Mouse (Mus musculus): ENCODE measurements around the gene Tshz3. TPM values are rescaled to one million over a fixed set of nuclear protein-coding genes. Genes with fewer than 3 reads are reported as not detected.

Gene Tshz3
- not detected in 2 replicates for polyA plus RNA-seq (2012)

DNA sequence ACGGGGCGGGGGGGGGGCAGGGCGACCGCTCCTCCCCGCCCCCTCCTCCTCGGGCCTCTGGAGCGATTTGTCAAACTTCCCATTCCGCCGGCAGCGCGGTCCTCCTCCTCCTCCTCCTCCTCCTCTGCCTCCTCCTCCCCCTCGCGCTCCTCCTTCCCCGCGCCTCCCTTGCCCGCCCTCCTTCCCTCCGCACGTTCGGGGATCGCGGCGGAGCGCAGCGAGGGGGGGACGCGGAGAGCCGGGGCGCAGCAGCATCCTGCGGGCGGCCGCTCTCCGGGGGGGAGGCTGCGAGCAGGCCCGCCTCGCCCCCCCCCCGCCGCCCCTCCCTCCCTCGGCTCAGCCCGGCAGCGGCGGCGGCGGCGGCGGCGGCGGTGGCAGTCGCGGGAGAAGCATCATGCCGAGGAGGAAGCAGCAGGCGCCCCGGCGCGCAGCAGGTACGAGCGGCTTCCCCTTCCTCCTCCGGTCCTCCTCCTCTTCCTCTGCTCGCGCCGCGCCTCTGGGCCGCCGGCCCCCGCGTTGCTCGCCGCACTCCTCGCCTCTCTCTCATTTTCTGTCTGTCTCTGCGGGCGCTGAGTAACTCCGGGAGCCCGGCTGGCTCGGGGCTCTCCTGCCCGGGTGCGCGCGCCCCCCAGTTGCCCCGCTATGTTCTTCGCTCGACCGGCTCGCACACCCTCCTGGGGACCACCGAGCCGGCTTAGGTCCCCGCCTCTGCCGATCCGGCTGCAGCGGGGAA is at the start of gene Tshz3:
Gene Tshz3 (plus strand): TSS at position 263 of the 733 bp plus-strand sequence.
- TF ChIP-seq GATA1 (IDR thresholded peaks at IDR 0.05; ENCODE audit: low read length), result no peak
- no peak for TF ChIP-seq TAL1 (IDR thresholded peaks at IDR 0.05; ENCODE audit: low read length)
- peak within 1 kb of the TSS; percentile 43 for H3K4me3 ChIP-seq (replicated peaks)
- H3K36me3 ChIP-seq (ENCODE audit: control insufficient read depth), result no peaks in the 10 kb centered on the region
- peaks cover 77% of the 10 kb centered on the region for H3K27me3 ChIP-seq (ENCODE audit: control insufficient read depth)
- no peaks in the 10 kb centered on the region; the same call in 1 of the 2 replicates for H3K9me3 ChIP-seq (ENCODE audit: control insufficient read depth, low read length)
- no peaks in the 10 kb centered on the region for H3K4me1 ChIP-seq (ENCODE audit: control insufficient read depth)

DNA sequence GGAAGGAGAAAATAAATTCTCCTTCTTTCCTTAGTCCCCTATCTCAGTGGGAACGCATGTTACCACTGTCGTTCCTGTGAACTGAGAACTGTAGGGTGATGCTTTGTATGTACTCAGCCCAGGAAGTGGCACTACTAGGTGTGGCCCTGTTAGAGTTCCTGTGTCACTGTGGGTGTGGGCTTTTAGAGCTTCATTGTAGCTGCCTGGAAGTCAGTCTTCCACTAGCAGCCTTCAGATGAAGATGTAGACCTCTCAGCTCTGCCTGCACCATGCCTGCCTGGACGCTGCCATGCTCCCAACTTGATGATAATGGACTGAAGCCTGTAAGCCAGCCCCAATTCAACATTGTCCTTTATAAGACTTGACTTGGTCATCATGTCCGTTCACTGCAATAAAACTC is 42.0 kb upstream of the Tshz3 start:
- no peaks in the 10 kb centered on the region for H3K4me1 ChIP-seq (ENCODE audit: control insufficient read depth)
- peaks cover 3% of the 10 kb centered on the region; the same call in 1 of the 2 replicates for H3K9me3 ChIP-seq (ENCODE audit: control insufficient read depth, low read length)
- TF ChIP-seq GATA1 (IDR thresholded peaks at IDR 0.05; ENCODE audit: low read length), result no peak
- no peak for TF ChIP-seq TAL1 (IDR thresholded peaks at IDR 0.05; ENCODE audit: low read length)

DNA sequence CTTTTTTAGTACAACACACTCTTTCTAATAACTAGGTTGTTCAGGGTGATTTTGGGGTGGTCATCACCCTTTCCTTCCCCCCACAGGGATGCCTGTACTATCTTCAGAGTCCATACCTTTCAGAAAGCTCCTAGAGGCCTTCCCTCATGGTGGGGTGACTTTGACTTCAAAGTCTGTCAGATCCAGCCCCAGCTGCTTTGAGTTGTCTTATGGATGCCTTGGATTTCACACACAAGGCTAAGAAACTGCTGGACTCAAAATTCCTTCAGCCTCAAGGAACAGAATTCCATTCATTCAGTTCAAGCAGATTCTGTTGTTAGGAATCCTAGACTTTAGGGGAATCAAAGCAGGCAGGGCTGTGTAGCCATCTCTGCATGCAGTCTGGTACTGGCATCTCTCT is 41.5 kb upstream of the Tshz3 start:
- Histone ChIP-seq H3K36me3 (ENCODE audit: control insufficient read depth) (no peaks in the 10 kb centered on the region), H3K9me3 (ENCODE audit: control insufficient read depth, low read length) (no peaks in the 10 kb centered on the region; the same call in 1 of the 2 replicates), H3K4me1 (ENCODE audit: control insufficient read depth) (no peaks in the 10 kb centered on the region), H3K4me3 (replicated peaks) (no peak overlapping the region), H3K27me3 (ENCODE audit: control insufficient read depth) (no peaks in the 10 kb centered on the region)
- TF ChIP-seq GATA1 (IDR thresholded peaks at IDR 0.05; ENCODE audit: low read length), result no peak
- no peak for TF ChIP-seq TAL1 (IDR thresholded peaks at IDR 0.05; ENCODE audit: low read length)

More for the DNA sequence above, 42.0 kb upstream of the Tshz3 start:
- H3K36me3 ChIP-seq (ENCODE audit: control insufficient read depth), result no peaks in the 10 kb centered on the region
- H3K4me3 ChIP-seq (replicated peaks), result no peak overlapping the region
- H3K27me3 ChIP-seq (ENCODE audit: control insufficient read depth), result no peaks in the 10 kb centered on the region

GRCm38 (mm10) chr7:36658331-36658730 is 39.6 kb upstream of the Tshz3 start:
- TF ChIP-seq GATA1 (IDR thresholded peaks at IDR 0.05; ENCODE audit: low read length), result no peak
- no peak for TF ChIP-seq TAL1 (IDR thresholded peaks at IDR 0.05; ENCODE audit: low read length)
- no peaks in the 10 kb centered on the region; the same call in 1 of the 2 replicates for H3K9me3 ChIP-seq (ENCODE audit: control insufficient read depth, low read length)

GRCm38 (mm10) chr7:36659265-36659664 is 38.7 kb upstream of the Tshz3 start:
- no peak for TF ChIP-seq GATA1 (IDR thresholded peaks at IDR 0.05; ENCODE audit: low read length)
- TF ChIP-seq TAL1 (IDR thresholded peaks at IDR 0.05; ENCODE audit: low read length), result no peak
- no peaks in the 10 kb centered on the region for H3K4me1 ChIP-seq (ENCODE audit: control insufficient read depth)
- H3K36me3 ChIP-seq (ENCODE audit: control insufficient read depth), result no peaks in the 10 kb centered on the region
- H3K27me3 ChIP-seq (ENCODE audit: control insufficient read depth), result no peaks in the 10 kb centered on the region
- no peak overlapping the region for H3K4me3 ChIP-seq (replicated peaks)
- no peaks in the 10 kb centered on the region for H3K9me3 ChIP-seq (ENCODE audit: control insufficient read depth, low read length)

More at GRCm38 (mm10) chr7:36658331-36658730, 39.6 kb upstream of the Tshz3 start:
- no peaks in the 10 kb centered on the region for H3K4me1 ChIP-seq (ENCODE audit: control insufficient read depth)
- H3K27me3 ChIP-seq (ENCODE audit: control insufficient read depth), result no peaks in the 10 kb centered on the region
- no peak overlapping the region for H3K4me3 ChIP-seq (replicated peaks)
- H3K36me3 ChIP-seq (ENCODE audit: control insufficient read depth), result no peaks in the 10 kb centered on the region

GRCm38 (mm10) chr7:36660654-36661053 is 37.3 kb upstream of the Tshz3 start:
- H3K27me3 ChIP-seq (ENCODE audit: control insufficient read depth), result no peaks in the 10 kb centered on the region
- H3K9me3 ChIP-seq (ENCODE audit: control insufficient read depth, low read length), result no peaks in the 10 kb centered on the region
- no peak for TF ChIP-seq TAL1 (IDR thresholded peaks at IDR 0.05; ENCODE audit: low read length)
- no peak for TF ChIP-seq GATA1 (IDR thresholded peaks at IDR 0.05; ENCODE audit: low read length)
- no peaks in the 10 kb centered on the region for H3K4me1 ChIP-seq (ENCODE audit: control insufficient read depth)
- no peak overlapping the region for H3K4me3 ChIP-seq (replicated peaks)
- no peaks in the 10 kb centered on the region for H3K36me3 ChIP-seq (ENCODE audit: control insufficient read depth)

DNA sequence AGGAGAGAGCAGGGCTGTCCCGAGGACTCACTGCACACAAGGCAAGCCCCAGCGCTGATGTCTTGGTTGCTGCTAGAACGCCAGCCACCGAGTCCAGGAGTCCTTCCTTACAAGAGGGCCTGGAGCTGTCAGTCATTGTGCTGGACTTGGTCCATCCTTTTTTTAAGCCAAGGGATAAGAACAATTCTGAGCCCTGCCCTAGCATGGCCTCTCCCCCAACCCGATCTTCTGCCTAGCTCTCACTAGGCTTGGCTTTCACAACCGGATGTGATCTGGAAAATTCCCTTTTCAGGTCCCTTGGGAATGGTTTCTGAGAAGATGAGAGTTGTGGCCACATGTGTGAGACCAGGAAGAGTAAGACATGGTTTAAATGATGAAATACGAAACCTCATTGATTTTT is 34.5 kb upstream of the Tshz3 start:
- Histone ChIP-seq H3K27me3 (ENCODE audit: control insufficient read depth) (no peaks in the 10 kb centered on the region), H3K9me3 (ENCODE audit: control insufficient read depth, low read length) (no peaks in the 10 kb centered on the region), H3K4me1 (ENCODE audit: control insufficient read depth) (no peaks in the 10 kb centered on the region), H3K4me3 (replicated peaks) (no peak overlapping the region), H3K36me3 (ENCODE audit: control insufficient read depth) (no peaks in the 10 kb centered on the region)
- TF ChIP-seq TAL1 (IDR thresholded peaks at IDR 0.05; ENCODE audit: low read length), result no peak
- TF ChIP-seq GATA1 (IDR thresholded peaks at IDR 0.05; ENCODE audit: low read length), result no peak

GRCm38 (mm10) chr7:36667767-36668166 is 30.2 kb upstream of the Tshz3 start:
- Histone ChIP-seq H3K27me3 (ENCODE audit: control insufficient read depth) (no peaks in the 10 kb centered on the region), H3K4me3 (replicated peaks) (no peak overlapping the region), H3K9me3 (ENCODE audit: control insufficient read depth, low read length) (no peaks in the 10 kb centered on the region), H3K36me3 (ENCODE audit: control insufficient read depth) (no peaks in the 10 kb centered on the region), H3K4me1 (ENCODE audit: control insufficient read depth) (no peaks in the 10 kb centered on the region)
- TF ChIP-seq TAL1 (IDR thresholded peaks at IDR 0.05; ENCODE audit: low read length) (no peak), GATA1 (IDR thresholded peaks at IDR 0.05; ENCODE audit: low read length) (no peak)

DNA sequence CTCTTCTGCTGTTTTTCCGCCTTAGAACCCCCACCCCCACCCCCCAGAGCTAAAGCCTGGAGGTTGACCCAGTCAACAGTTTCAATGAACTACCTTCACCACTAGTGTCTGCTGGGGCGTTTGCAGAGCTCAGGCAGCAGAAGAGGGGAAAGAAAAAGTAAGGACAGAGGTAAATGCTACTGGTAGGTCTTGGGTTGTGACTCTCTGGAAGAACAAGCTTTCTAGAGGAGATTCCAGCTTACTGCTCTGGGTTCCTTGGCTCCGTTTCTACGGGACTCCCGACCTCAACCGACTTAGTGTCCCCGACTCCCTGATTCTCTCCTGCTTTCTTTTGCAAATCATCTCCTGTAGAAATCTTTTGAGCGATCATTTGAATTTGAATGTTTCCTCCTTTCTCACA is 19.9 kb upstream of the Tshz3 start:
- TF ChIP-seq GATA1 (IDR thresholded peaks at IDR 0.05; ENCODE audit: low read length) (no peak), TAL1 (IDR thresholded peaks at IDR 0.05; ENCODE audit: low read length) (no peak)
- Histone ChIP-seq H3K4me1 (ENCODE audit: control insufficient read depth) (peaks cover 2% of the 10 kb centered on the region; the same call in 1 of the 2 replicates), H3K4me3 (replicated peaks) (no peak overlapping the region), H3K9me3 (ENCODE audit: control insufficient read depth, low read length) (no peaks in the 10 kb centered on the region), H3K27me3 (ENCODE audit: control insufficient read depth) (peaks cover 20% of the 10 kb centered on the region), H3K36me3 (ENCODE audit: control insufficient read depth) (no peaks in the 10 kb centered on the region)

Measured in erythroblast, embryonic 14.5 days (primary cell).